Mouse (Mus musculus) lung, adult 2 months (tissue): ENCODE measurements around the gene Vps36. TPM values are rescaled to one million over a fixed set of nuclear protein-coding genes. Genes with fewer than 3 reads are reported as not detected.

ENCODE experiments used
- DNase-seq: peaks from one replicate; pipeline ENCODE4 v3.0.0; 2022
- H3K4me1 ChIP-seq: fragments of 200-500 bp; 2 replicates; pipeline ENCODE4 v1.6.1; 2011; ENCODE audit warnings: low read length; ENCODE audit not compliant: control insufficient read depth, insufficient read depth
- H3K4me3 ChIP-seq: fragments of 200-500 bp; replicated peaks from 2 replicates; pipeline ENCODE3; 2011; ENCODE audit warnings: low read depth, mild to moderate bottlenecking, control low read depth, low read length; ENCODE audit errors: extremely low read depth
- CTCF ChIP-seq: fragments of 200-500 bp; IDR thresholded peaks from 2 replicates; pipeline ENCODE4 v1.5.1; 2011; ENCODE audit warnings: mild to moderate bottlenecking, low read length, control low read depth; ENCODE audit not compliant: insufficient read depth
- POLR2A ChIP-seq: fragments of 200-500 bp; IDR thresholded peaks from 2 replicates; pipeline ENCODE4 v1.6.1; 2011; ENCODE audit warnings: low read depth, mild to moderate bottlenecking, control low read depth, low read length, borderline replicate concordance; ENCODE audit errors: extremely low read depth
- WGBS: fragments of 180-500 bp; shearing (Covaris S2); methylation state at CpG from one replicate; pipeline ENCODE4 v1.1.7; 2018; 5-methylcytosine and 5-hydroxymethylcytosine counted together
- polyA plus RNA-seq: library from polyadenylated mRNA; depleted of rRNA; stranded (reverse); fragments of >200 nt; gene quantifications from 2 replicates; pipeline ENCODE4 v1.2.3, GENCODE M21; 2012; rRNA removed

Gene Vps36
- 10.1 and 14.6 TPM in 2 replicates for polyA plus RNA-seq

GRCm38 (mm10) chr8:22192660-22193431, at the start of gene Vps36:
Gene Vps36 (plus strand): TSS chr8:22192809.
- peak; percentile 92 for DNase-seq
- H3K4me1 ChIP-seq = peaks cover 4% of the 10 kb centered on the region
- H3K4me3 ChIP-seq = peak within 1 kb of the TSS; percentile 88
- under 1% methylated on average over 73 of the region's 73 CpGs for WGBS
- peak; percentile 61; the same call in 1 of the 2 replicates for TF ChIP-seq POLR2A
- peak; percentile 69 for TF ChIP-seq CTCF

GRCm38 (mm10) chr8:22143764-22144491, 48.7 kb upstream of the Vps36 start:
- WGBS = 69% methylated on average over 1 of the region's 1 CpGs
- TF ChIP-seq CTCF = no peak
- no peak for TF ChIP-seq POLR2A

DNA sequence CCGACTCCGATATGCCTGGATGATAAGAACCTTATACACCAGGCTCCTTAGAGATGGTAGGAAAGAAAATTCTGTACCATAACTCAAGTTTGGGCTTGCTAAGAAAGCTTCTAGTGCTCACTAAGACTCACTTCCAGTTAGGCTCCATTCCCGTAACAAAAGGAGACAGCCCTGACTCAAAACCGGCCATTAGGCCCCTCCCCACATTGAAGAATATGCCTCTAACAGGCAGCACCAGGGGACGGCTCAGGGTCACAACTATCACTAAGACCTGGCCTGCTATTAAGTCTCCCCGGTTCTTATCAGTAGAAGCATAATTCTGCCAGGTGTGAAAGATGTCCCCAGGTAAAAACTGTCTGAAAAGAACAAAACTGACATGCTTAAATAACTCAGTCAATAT, 46.8 kb upstream of the Vps36 start:
- H3K4me3 ChIP-seq = no peak overlapping the region
- WGBS = 82% methylated on average over 6 of the region's 6 CpGs
- no peaks in the 10 kb centered on the region for H3K4me1 ChIP-seq
- DNase-seq = no peak
- no peak for TF ChIP-seq CTCF
- TF ChIP-seq POLR2A = no peak

More at GRCm38 (mm10) chr8:22143764-22144491, 48.7 kb upstream of the Vps36 start:
- Histone ChIP-seq H3K4me3 (no peak overlapping the region), H3K4me1 (no peaks in the 10 kb centered on the region)
- DNase-seq = no peak

DNA sequence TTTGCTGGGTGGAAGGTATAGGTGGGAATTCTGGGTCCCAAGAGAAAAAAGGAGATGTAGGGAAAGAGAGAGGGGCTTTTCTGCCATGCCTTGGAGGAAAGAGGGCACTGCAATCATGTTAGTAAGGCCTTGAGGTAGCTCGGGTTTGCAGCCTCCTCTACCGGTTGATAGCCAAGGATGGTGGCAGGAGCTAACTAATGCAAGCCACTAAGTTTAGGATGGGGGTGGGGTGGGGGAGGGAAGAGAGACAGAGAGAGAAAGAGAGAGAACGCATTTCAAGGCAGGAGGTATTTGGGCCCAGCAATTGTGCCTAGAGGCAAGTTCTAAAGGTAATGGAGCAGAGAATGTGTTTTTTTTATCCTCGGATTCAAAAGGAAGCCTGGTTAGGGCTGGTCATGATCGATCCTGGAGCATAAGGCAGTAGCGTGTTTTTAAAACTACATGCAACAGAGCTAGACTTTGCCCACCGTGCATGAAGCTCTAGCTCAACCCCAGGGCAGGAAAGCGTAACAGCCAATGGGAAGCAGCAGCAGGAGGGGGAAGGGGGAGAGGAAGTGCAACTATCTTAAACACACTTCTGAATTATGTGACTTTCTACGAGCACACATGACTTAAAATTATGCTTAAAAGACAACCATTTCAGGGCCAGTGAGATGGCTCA, 44.8 kb upstream of the Vps36 start:
- TF ChIP-seq CTCF (no peak), POLR2A (no peak)
- WGBS = 79% methylated on average over 9 of the region's 9 CpGs
- no peak for DNase-seq
- no peaks in the 10 kb centered on the region for H3K4me1 ChIP-seq
- H3K4me3 ChIP-seq = no peak overlapping the region

GRCm38 (mm10) chr8:22148367-22148740, 44.3 kb upstream of the Vps36 start:
- Histone ChIP-seq H3K4me3 (no peak overlapping the region), H3K4me1 (no peaks in the 10 kb centered on the region)
- 87% methylated on average over 7 of the region's 7 CpGs for WGBS
- TF ChIP-seq POLR2A (no peak), CTCF (no peak)
- no peak for DNase-seq

DNA sequence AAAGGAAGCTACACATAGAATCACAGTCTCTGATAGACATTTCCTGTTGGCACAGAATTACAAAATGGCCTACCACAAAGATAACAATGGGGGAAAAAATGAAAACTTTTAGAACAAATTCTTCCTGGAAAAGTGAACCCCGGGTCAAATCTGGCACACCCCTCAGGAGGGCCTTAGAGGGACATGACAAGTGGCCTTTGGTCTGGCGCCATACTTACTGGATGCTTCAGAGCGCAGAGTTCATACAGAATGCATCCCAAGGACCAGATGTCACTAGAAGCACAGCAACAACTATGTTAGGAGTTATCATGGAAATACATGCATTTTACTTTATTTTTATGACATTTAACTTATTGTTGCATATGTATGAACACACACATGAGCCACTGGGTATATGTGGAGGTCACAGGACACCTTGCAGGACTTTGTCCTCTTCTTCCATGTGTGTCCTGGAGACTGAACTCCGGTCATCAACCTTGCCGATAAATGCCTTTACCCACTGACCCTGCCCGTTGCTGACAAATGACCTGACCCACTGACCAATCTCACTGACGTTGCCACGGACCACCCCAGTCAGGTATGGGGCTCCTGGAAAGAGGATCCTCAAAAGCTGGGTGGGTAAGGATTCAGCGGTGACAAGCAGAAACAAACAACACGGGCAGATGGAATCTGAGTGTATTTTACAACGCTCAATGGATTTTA, 42.8 kb upstream of the Vps36 start:
- Histone ChIP-seq H3K4me1 (no peaks in the 10 kb centered on the region), H3K4me3 (no peak overlapping the region)
- no peak for DNase-seq
- 76% methylated on average over 11 of the region's 11 CpGs for WGBS
- TF ChIP-seq POLR2A = no peak
- no peak for TF ChIP-seq CTCF

DNA sequence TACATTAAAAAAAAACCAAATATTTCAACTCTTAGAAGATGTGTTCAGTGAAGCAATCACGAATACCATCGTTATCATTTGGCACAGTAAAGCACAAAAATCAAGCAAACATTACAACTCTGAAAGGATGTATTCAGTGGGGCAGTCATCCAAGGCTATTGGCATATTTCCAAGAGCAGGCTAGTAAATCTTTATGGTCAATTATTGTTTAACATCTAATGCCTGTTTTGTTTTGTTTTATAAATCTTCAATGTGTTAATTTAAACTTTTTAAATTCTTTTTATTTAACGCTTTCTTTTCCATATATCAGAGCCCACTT, 42.3 kb upstream of the Vps36 start:
- no peak for DNase-seq

GRCm38 (mm10) chr8:22162206-22162605, 30.4 kb upstream of the Vps36 start:
- WGBS = 69% methylated on average over 8 of the region's 8 CpGs
- DNase-seq = no peak

More for the DNA sequence above, 42.3 kb upstream of the Vps36 start:
- Histone ChIP-seq H3K4me3 (no peak overlapping the region), H3K4me1 (no peaks in the 10 kb centered on the region)
- no peak for TF ChIP-seq CTCF
- 32% methylated on average over 3 of the region's 3 CpGs for WGBS

DNA sequence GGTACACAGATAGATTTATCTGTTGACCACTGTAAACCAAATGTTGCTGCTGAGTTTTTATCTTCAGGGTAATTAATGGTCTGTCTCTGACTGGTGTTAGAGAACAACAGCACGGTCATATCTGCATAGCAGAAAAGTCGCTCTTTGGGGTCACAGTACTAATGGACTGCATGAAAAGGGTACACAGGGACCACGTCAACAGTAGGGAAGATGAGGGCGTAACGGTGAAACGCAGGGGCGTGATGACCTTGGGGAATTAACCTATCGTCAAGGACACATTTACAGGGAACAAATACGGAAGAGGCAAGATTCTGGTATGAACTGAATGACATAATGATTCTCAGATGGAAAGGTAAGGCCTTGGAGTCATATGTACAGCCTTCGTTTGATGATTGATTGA, 28.2 kb upstream of the Vps36 start:
- no peak for DNase-seq
- Histone ChIP-seq H3K4me3 (no peak overlapping the region), H3K4me1 (no peaks in the 10 kb centered on the region)
- TF ChIP-seq CTCF (no peak), POLR2A (no peak)
- WGBS = 86% methylated on average over 10 of the region's 10 CpGs

More at GRCm38 (mm10) chr8:22162206-22162605, 30.4 kb upstream of the Vps36 start:
- Histone ChIP-seq H3K4me1 (no peaks in the 10 kb centered on the region), H3K4me3 (no peak overlapping the region)
- TF ChIP-seq CTCF (no peak), POLR2A (no peak)
